Mouse (Mus musculus): ENCODE measurements around the gene Lysmd4.

DNA sequence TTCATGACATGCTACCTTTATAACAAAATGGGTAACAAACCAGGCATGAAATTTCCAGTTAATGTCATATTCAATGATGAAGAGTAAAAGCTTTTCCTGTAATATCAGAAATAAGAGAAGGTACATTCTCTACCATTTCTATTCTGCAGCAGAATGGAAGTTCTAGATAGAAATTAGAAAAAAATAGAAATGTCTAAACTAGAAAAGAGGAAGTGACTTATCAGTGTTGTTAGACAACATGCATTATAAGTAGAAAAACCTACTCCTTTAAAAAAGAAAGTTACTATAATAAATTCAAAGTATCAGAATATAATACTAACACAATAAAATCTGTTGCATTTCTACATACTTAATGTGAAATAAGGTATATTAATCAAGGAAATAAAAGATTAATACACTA, 96.4 kb downstream of the Lysmd4 start:
- TF ChIP-seq CTCF (IDR thresholded peaks at IDR 0.05; ENCODE audit: low read depth) (no peak), EP300 (IDR thresholded peaks at IDR 0.05; ENCODE audit: low read depth) (no peak)

Data from liver, postnatal 0 days (tissue).